Mouse (Mus musculus): ENCODE data around the gene Plekha5.

DNA sequence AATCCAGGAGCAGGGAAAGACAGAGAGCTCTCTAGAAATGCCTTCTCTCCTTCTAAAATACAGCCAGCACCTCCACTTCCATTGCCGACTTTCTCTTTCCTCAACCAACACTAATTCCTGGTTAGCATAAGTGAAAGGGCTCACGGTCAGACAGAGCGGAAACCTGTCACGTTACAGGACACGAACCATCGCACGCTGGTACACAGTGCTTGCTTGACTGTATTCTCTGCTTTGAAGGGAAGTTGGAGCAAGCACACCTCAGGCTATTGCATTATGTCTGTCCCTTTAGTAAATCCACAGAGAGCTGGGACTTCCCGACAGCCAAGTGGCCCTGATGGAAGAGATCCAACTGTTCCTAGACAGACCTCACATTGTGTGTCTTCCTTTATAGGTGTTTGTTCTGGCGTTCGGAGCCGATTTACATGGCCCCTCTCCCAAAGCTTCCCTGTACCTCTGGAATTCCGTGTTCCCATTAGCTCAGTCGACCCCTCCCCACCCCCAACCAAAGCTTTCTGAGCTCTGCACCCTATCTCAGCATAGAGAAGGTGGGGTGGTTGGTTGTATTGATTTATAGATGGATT is 188.1 kb downstream of the Plekha5 start:
- TF ChIP-seq CTCF (IDR thresholded peaks at IDR 0.05; ENCODE audit: borderline replicate concordance, insufficient read depth, low read length) = no peak
- no peak for TF ChIP-seq POLR2A (IDR thresholded peaks at IDR 0.05; ENCODE audit: low read depth, low read length)
